Mouse (Mus musculus): ENCODE results near the gene Cox4i1. TPM values are rescaled to one million over a fixed set of nuclear protein-coding genes. Genes with fewer than 3 reads are reported as not detected.

Cox4i1 gene
- total and polyA plus RNA-seq, 3 experiments: 519 to 970 (median 711) TPM

DNA sequence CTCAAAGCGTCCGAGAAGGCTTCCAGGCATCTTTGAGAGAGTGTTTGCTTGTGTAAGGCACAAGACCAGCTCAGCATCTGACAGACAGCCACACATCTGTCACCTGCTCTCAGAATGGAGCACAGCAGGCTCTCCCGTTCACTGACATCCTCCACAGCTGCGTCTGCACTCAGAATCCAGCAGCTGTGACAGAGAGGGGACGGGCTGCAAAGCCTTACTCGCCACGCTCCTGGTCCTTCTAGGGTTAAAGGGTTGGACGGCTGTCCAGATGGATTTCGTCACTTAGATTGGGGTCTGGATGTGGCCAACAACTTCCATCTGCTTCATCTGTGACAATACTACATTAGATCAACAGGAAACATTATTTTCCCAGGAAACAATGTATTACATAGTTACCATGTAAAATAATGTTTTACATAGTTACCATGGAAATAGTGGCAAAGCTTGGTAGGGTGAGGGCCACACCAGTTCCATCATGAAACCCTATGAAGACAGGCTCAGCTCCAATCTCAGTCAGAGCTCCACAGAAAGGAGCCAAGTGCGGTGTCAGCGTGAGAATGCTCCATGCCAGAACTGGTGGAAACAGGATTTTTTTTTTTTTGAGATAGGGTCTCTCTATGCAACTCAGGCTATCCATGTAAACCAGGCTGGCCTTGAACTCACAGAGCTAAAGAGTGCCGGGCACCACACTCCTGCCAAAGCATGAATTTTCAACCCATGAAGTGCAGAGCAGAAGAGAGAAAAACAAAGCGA is 28.6 kb downstream of the Cox4i1 start:
- in situ Hi-C loops (cut with MboI; ENCODE audit: low pct_ligation_motif_present, low pct_unique_long_range_greater_than_20kb, low sequenced_read_pairs) (no loop called here), dilution Hi-C loops (cut with MboI; ENCODE audit: extremely low pct_ligation_motif_present, extremely low pct_unique_long_range_greater_than_20kb, low sequenced_read_pairs) (no loop called here)
- TF ChIP-seq TCF12 (IDR thresholded peaks at IDR 0.05; ENCODE audit: low read depth, low read length) (peak; percentile 66; the same call in 1 of the 2 replicates), JUND (conservative IDR thresholded peaks at IDR 0.05; ENCODE audit: low read depth, low read length) (no peak)
- Histone ChIP-seq H3K4me2 (ENCODE audit: insufficient read depth, low read depth, poor library complexity, severe bottlenecking) (no peak overlapping the region), H3K36me3 (replicated peaks in 1 of 2; ENCODE audit: control insufficient read depth in 1 of 2, insufficient read depth in 1 of 2, low read length in 1 of 2) (no peaks in the 10 kb centered on the region), H3K9me3 (replicated peaks; ENCODE audit: low read length) (peaks cover 7% of the 10 kb centered on the region), H3K4me1 (ENCODE audit: control insufficient read depth in 1 of 2, insufficient read depth in 2 of 2) (peaks cover 5 to 27% of the 10 kb centered on the region in 2 experiments; a peak in 3 of 4 replicates), H3K27me3 (replicated peaks) (peaks cover 25% of the 10 kb centered on the region), H3K79me2 (replicated peaks; ENCODE audit: control insufficient read depth, extremely low read depth, insufficient read depth, poor library complexity, severe bottlenecking) (no peaks in the 10 kb centered on the region), H3K4me3 (replicated peaks in 1 of 3; ENCODE audit: low read depth in 2 of 3, low read length in 2 of 3, poor library complexity in 1 of 3) (no peak overlapping the region), H3K9ac (ENCODE audit: insufficient read depth, low read depth) (no peak overlapping the region), H3K27ac (ENCODE audit: insufficient read depth, low read depth) (no peak overlapping the region)
- no peak for DNase-seq (ENCODE audit: extremely low read depth)

DNA sequence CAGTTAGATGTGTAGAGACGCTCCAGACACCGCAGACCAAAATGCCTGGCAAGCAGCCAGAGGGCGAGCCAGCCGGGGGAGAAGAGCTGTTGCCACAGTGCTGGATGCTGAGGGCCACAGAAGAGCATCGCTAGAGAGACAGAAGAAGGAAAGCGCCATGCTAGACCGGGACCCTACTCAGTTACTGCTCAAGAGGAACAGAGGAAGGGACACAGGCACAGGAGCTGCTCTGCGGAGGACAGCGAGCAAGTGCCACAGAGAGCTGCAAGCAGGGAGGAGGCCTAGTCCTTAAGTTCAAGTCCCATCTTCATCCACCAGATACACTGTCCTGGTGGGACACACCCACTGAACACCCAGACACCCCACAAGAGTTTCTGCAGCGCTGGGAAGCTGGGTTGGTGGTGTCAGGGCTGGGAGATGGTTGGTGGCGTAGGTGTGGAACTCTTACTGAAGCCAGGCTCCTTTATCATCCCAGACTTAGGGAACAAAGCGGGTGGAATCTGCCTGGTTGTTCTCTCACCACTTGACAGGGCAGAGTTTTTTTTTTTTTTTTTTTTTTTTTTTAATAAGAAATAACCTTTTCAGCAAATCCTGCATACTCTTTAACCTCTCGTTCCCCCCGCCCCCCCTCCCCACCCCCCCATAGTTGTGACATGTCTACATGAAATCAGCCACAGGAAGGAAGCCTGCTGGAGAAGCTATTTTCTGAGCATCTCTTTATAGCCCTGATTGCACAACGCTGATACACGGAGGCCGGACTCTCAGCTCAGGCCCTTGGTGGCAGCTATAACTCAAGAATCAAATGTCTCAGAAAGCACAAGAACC is 29.3 kb downstream of the Cox4i1 start:
- no peak overlapping the region for H3K27ac ChIP-seq (ENCODE audit: insufficient read depth, low read depth)
- no peak for TF ChIP-seq RCOR1 (conservative IDR thresholded peaks at IDR 0.05; ENCODE audit: low read depth, low read length)
- no peak for TF ChIP-seq MAZ (IDR thresholded peaks at IDR 0.05; ENCODE audit: low read depth, low read length)
- TF ChIP-seq CHD2 (IDR thresholded peaks at IDR 0.05; ENCODE audit: low read length): no peak
- no peak for TF ChIP-seq BHLHE40 (IDR thresholded peaks at IDR 0.05; ENCODE audit: low read depth, low read length)
- TF ChIP-seq CHD1 (IDR thresholded peaks at IDR 0.05; ENCODE audit: low read depth, low read length): no peak
- TF ChIP-seq NRF1 (IDR thresholded peaks at IDR 0.05; ENCODE audit: low read depth, low read length): no peak
- no peak for TF ChIP-seq MAX (IDR thresholded peaks at IDR 0.05; ENCODE audit: low read length)
- no peak for TF ChIP-seq HCFC1 (IDR thresholded peaks at IDR 0.05; ENCODE audit: low read depth, low read length)
- TF ChIP-seq POLR2A (IDR thresholded peaks at IDR 0.05; ENCODE audit: low read depth, low read length): no peak
- TF ChIP-seq TBP (conservative IDR thresholded peaks at IDR 0.05; ENCODE audit: low read depth, low read length): no peak
- TF ChIP-seq USF1 (IDR thresholded peaks at IDR 0.05; ENCODE audit: low read depth, low read length): no peak
- no peak for TF ChIP-seq ETS1 (conservative IDR thresholded peaks at IDR 0.05; ENCODE audit: low read depth, low read length)
- TF ChIP-seq MEF2A (IDR thresholded peaks at IDR 0.05; ENCODE audit: borderline replicate concordance, low read depth, low read length): no peak
- TF ChIP-seq EP300 (IDR thresholded peaks at IDR 0.05; ENCODE audit: low read length): no peak
- TF ChIP-seq ZKSCAN1 (IDR thresholded peaks at IDR 0.05; ENCODE audit: borderline replicate concordance, low read depth, low read length): no peak
- TF ChIP-seq KAT2A (IDR thresholded peaks at IDR 0.05; ENCODE audit: insufficient replicate concordance, low read length): no peak
- no peak for TF ChIP-seq NELFE (IDR thresholded peaks at IDR 0.05; ENCODE audit: low read depth, low read length)
- TF ChIP-seq SMC3 (IDR thresholded peaks at IDR 0.05; ENCODE audit: low read depth, low read length): no peak
- no peak overlapping the region for H3K4me3 ChIP-seq (replicated peaks in 1 of 3; ENCODE audit: low read depth in 2 of 3, low read length in 2 of 3, poor library complexity in 1 of 3)
- dilution Hi-C loops (cut with MboI; ENCODE audit: extremely low pct_ligation_motif_present, extremely low pct_unique_long_range_greater_than_20kb, low sequenced_read_pairs) (no loop called here), in situ Hi-C loops (cut with MboI; ENCODE audit: low pct_ligation_motif_present, low pct_unique_long_range_greater_than_20kb, low sequenced_read_pairs) (no loop called here)
- H3K79me2 ChIP-seq (replicated peaks; ENCODE audit: control insufficient read depth, extremely low read depth, insufficient read depth, poor library complexity, severe bottlenecking): no peaks in the 10 kb centered on the region
- H3K9ac ChIP-seq (ENCODE audit: insufficient read depth, low read depth): no peak overlapping the region
- peaks cover 11 to 35% of the 10 kb centered on the region in 2 experiments for H3K4me1 ChIP-seq (ENCODE audit: control insufficient read depth in 1 of 2, insufficient read depth in 2 of 2)
- DNase-seq (ENCODE audit: extremely low read depth): no peak
- no peak overlapping the region for H3K4me2 ChIP-seq (ENCODE audit: insufficient read depth, low read depth, poor library complexity, severe bottlenecking)
- peaks cover 7% of the 10 kb centered on the region for H3K9me3 ChIP-seq (replicated peaks; ENCODE audit: low read length)
- H3K27me3 ChIP-seq (replicated peaks): peaks cover 25% of the 10 kb centered on the region
- H3K36me3 ChIP-seq (replicated peaks in 1 of 2; ENCODE audit: control insufficient read depth in 1 of 2, insufficient read depth in 1 of 2, low read length in 1 of 2): no peaks in the 10 kb centered on the region
